Mouse (Mus musculus) lung, adult 2 months (tissue): ENCODE data around the gene Slc38a1. TPM values are rescaled to one million over a fixed set of nuclear protein-coding genes. Genes with fewer than 3 reads are reported as not detected.

Experiments
- DNase-seq: peaks from one replicate; pipeline ENCODE4 v3.0.0; 2022
- H3K4me1 ChIP-seq: fragments of 200-500 bp; 2 replicates; pipeline ENCODE4 v1.6.1; 2011; ENCODE audit warnings: low read length; ENCODE audit not compliant: control insufficient read depth, insufficient read depth
- H3K4me3 ChIP-seq: fragments of 200-500 bp; replicated peaks from 2 replicates; pipeline ENCODE3; 2011; ENCODE audit warnings: low read depth, mild to moderate bottlenecking, control low read depth, low read length; ENCODE audit errors: extremely low read depth
- CTCF ChIP-seq: fragments of 200-500 bp; IDR thresholded peaks from 2 replicates; pipeline ENCODE4 v1.5.1; 2011; ENCODE audit warnings: mild to moderate bottlenecking, low read length, control low read depth; ENCODE audit not compliant: insufficient read depth
- POLR2A ChIP-seq: fragments of 200-500 bp; IDR thresholded peaks from 2 replicates; pipeline ENCODE4 v1.6.1; 2011; ENCODE audit warnings: low read depth, mild to moderate bottlenecking, control low read depth, low read length, borderline replicate concordance; ENCODE audit errors: extremely low read depth
- WGBS: fragments of 180-500 bp; shearing (Covaris S2); methylation state at CpG from one replicate; pipeline ENCODE4 v1.1.7; 2018; 5-methylcytosine and 5-hydroxymethylcytosine counted together
- polyA plus RNA-seq: library from polyadenylated mRNA; depleted of rRNA; stranded (reverse); fragments of >200 nt; gene quantifications from 2 replicates; pipeline ENCODE4 v1.2.3, GENCODE M21; 2012; rRNA removed

Slc38a1 gene
- polyA plus RNA-seq: 17.6 and 19.9 TPM in 2 replicates

DNA sequence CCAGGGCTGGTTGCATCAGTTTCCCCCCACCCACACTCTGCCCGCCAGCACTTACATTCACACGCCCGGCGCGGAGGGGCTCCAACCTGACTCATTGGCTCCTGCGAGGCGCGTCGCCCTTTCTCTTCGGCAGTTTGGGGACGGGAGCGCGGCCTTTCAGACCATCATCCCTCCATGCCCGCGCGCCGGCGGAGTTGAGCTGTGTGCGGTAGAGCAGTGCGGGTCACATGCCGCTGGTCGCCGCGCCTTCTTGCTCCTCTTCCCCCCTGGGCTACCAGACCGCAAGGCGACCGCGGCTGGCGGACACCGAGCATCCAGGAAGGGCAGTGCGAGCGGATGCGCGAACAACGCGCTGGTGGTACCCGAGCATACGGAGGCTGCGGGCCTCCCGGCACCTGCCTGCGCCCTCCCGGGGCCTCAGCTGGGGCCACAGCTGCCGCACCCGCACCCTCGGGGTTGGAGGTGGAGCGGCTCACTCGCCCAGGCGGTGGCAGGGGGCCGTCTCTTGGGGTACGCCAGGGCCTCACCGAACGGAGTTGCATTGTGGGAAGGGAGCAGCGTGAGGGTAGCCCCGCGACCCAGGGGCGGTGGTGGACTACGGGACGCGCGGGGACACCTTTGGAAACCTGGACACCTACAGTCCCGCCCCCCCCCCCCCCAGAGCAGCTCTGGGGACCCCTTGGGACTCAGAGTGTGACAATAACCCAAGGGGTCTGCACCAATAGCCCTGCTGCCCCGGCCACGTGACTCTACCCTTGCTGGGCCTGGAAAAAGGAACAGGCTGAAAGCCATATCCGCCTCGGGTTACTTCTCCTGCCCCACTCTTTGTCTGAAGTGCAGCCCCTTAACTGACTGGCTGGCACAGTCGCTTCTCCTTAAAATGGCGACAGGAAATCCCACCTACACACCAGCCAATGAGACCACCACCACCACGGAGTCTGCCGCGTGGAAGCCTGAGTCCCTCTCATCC, at the start of gene Slc38a1:
Gene Slc38a1 (minus strand): TSS at position 478 of the 970 bp plus-strand sequence.
- WGBS: under 1% methylated on average over 69 of the region's 70 CpGs
- TF ChIP-seq CTCF: no peak
- TF ChIP-seq POLR2A: no peak
- Histone ChIP-seq H3K4me3 (peak within 1 kb of the TSS; percentile 75), H3K4me1 (peaks cover 6% of the 10 kb centered on the region; the same call in 1 of the 2 replicates)
- DNase-seq: peak; percentile 37

DNA sequence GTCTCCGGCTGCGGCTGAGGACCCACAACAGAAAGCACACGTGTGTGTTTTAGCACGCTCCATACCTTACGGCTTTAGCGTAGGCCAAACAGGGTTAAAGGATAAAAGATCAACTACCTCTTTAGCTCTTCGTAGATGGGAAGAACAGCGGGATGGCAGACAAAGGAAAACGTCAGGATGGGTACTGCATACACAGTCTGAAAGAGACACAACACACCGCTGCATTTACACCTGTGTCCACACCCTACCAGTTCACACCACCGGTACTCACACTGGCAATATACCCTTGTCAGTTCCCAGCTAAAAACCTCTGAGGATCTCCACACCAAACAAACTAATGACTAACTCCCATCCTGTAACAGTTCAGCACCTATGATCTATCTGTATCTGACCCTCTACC, 49.7 kb upstream of the Slc38a1 start:
- no peak for TF ChIP-seq POLR2A
- TF ChIP-seq CTCF: no peak
- Histone ChIP-seq H3K4me3 (no peak overlapping the region), H3K4me1 (peaks cover 9% of the 10 kb centered on the region; the same call in 1 of the 2 replicates)
- DNase-seq: no peak
- WGBS: 88% methylated on average over 11 of the region's 11 CpGs

- no peak overlapping the region for H3K4me3 ChIP-seq
- WGBS: 87% methylated on average over 15 of the region's 15 CpGs
- TF ChIP-seq POLR2A (no peak), CTCF (no peak)
- H3K4me1 ChIP-seq: peaks cover 6% of the 10 kb centered on the region; the same call in 1 of the 2 replicates
- DNase-seq: no peak
Measured at GRCm38 (mm10) chr15:96691381-96691780, 48.7 kb upstream of the Slc38a1 start.

DNA sequence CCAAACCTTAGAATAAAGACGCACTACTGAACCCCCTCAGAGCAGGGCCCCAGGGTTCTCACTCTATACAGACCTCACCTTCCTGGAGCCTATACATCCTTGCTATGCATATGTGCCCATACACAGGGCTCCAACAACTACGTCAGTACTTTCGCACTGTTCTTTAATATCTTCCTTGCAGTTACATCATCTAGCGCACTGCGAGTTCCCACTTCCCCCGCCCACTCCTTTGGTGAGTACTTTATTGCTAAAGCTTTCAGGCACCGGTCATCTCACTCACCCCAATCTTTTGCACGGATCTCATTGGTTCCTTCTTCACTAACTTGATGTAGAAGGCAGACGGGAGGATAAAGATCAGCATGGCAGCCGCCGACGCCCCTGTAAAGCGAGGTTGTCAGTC, 48.1 kb upstream of the Slc38a1 start:
- no peak for TF ChIP-seq POLR2A
- no peak for TF ChIP-seq CTCF
- Histone ChIP-seq H3K4me3 (no peak overlapping the region), H3K4me1 (peaks cover 3% of the 10 kb centered on the region; the same call in 1 of the 2 replicates)
- 84% methylated on average over 13 of the region's 13 CpGs for WGBS
- no peak for DNase-seq

DNA sequence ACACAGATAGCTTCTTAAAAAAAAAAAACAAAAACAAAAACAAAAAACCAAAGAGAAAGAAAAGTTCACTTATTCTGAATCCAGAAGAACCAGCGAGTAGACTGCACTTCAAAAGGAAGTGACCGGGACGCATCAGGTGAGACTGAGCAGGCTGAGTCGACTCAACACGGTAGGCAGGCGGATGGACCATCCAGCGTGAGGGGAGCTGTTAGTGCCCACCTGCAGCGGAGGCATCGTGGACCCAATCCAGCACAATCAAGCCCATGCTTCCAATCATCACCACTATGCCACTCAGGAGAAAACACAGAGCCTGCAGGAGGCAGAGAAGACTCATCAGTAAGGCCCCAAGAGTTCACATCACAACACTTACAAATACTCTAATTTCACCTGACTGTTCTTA, 47.2 kb upstream of the Slc38a1 start:
- Histone ChIP-seq H3K4me3 (no peak overlapping the region), H3K4me1 (no peaks in the 10 kb centered on the region)
- WGBS: 82% methylated on average over 9 of the region's 9 CpGs
- no peak for DNase-seq
- TF ChIP-seq POLR2A (no peak), CTCF (no peak)

- no peak for DNase-seq
- TF ChIP-seq CTCF (no peak), POLR2A (no peak)
- 79% methylated on average over 12 of the region's 12 CpGs for WGBS
- peaks cover 6% of the 10 kb centered on the region for H3K4me1 ChIP-seq
- H3K4me3 ChIP-seq: no peak overlapping the region
Measured at GRCm38 (mm10) chr15:96688784-96689318, 46.1 kb upstream of the Slc38a1 start.

- no peak for DNase-seq
- TF ChIP-seq POLR2A (no peak), CTCF (no peak)
- no peak overlapping the region for H3K4me3 ChIP-seq
- WGBS: 81% methylated on average over 6 of the region's 6 CpGs
- peaks cover 6% of the 10 kb centered on the region for H3K4me1 ChIP-seq
Measured at GRCm38 (mm10) chr15:96688036-96688435, 45.3 kb upstream of the Slc38a1 start.

DNA sequence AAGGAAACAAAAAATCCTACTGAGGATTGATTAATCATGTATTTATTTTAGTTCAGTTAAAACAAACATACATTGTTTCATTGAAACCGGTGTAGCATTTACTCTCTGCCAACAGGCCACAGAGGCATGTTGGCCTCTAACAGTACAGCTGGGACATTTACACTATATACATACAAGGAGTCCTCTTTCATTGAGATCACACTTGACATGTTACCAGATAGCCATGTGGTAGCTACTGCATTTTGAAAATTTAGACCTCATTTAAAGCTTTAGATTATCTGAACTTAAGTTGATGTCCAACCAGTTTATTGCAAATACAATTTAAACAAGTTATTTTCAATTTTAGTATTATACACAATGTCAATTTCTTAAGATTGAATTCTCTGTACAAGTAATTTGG, 44.7 kb upstream of the Slc38a1 start:
- peaks cover 6% of the 10 kb centered on the region for H3K4me1 ChIP-seq
- no peak overlapping the region for H3K4me3 ChIP-seq
- no peak for DNase-seq
- WGBS: 15% methylated on average over 1 of the region's 1 CpGs
- no peak for TF ChIP-seq CTCF
- no peak for TF ChIP-seq POLR2A

DNA sequence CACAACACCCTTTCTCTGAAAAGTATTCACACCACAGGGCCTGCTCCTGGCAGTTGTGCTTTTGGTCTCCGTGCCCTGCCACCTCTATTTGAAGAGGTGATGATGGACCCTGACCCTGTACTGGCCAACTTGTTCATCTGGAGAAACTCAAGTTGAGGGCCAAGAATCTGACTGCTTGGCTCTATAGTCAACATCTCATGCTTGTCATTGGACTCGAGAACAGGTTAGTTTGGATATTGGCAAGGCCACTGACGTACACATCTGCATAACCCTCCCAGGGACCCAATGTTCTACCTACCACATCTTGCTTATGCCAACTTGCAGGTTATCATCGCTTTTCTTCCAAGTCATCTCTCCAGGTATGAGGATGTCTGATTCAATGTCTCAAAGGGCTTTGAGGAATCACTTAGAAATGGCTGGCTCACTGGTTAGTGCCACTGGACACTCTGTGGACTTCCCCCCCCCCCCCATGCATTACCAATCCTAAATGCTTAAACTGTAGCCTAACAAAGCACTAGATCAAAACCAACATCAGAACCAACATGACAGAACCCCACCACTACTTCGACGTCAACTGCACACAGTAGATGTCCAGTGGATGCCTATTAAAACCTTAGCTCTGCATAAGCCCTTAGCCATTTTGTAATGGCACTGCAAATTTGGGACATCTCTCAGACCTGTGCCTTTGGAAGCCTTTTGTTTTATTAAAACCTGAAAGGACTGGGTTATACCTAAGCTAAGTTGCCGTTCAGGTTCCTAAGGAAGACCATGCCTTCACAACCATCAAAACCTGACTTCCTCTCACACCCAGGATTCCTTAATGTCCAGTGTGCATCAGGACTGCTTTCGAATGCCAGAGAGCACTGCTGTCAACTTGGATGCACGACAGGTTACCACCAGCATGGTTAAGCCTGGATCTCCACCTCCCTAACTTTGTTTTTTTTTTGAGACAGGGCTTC, 43.8 kb upstream of the Slc38a1 start:
- no peak for DNase-seq
- H3K4me3 ChIP-seq: no peak overlapping the region
- TF ChIP-seq CTCF: no peak
- TF ChIP-seq POLR2A: no peak
- WGBS: 76% methylated on average over 9 of the region's 9 CpGs
- peaks cover 6% of the 10 kb centered on the region for H3K4me1 ChIP-seq
